Mouse (Mus musculus): Measurements from ENCODE around the gene Uqcr11. TPM values are rescaled to one million over a fixed set of nuclear protein-coding genes. Genes with fewer than 3 reads are reported as not detected.

Uqcr11 gene
- polyA plus RNA-seq, 1 experiment from 2014 or later, result 899 TPM

- 77% methylated on average over 7 of the region's 7 CpGs for whole genome bisulfite sequencing
- Histone ChIP-seq H3K4me2 (replicated peaks; ENCODE audit: low read depth) (no peak overlapping the region), H3K36me3 (ENCODE audit: control insufficient read depth, insufficient read depth, low read length) (peaks cover 16% of the 10 kb centered on the region), H3K27me3 (ENCODE audit: control insufficient read depth, insufficient read depth, low read length) (no peaks in the 10 kb centered on the region), H3K4me1 (replicated peaks; ENCODE audit: control insufficient read depth, insufficient read depth) (peaks cover 12% of the 10 kb centered on the region; the same call in 1 of the 2 replicates), H3K9ac (ENCODE audit: low read length) (no peak overlapping the region), H3K4me3 (ENCODE audit: low read depth, low read length) (no peak overlapping the region), H3K9me3 (ENCODE audit: control insufficient read depth, low read length) (no peaks in the 10 kb centered on the region), H3K27ac (replicated peaks) (no peak overlapping the region)
- DNase-seq (ENCODE audit: low spot score) (no peak), ATAC-seq (ENCODE audit: low FRiP score, low TSS enrichment) (no peak)
- TF ChIP-seq CTCF (IDR thresholded peaks at IDR 0.05; ENCODE audit: low read depth) (no peak), EP300 (optimal IDR thresholded peaks at IDR 0.05) (no peak)
Observed at GRCm38 (mm10) chr10:80382641-80383365, 23.8 kb downstream of the Uqcr11 start.

GRCm38 (mm10) chr10:80377716-80378115 lies 28.9 kb downstream of the Uqcr11 start:
- TF ChIP-seq CTCF (IDR thresholded peaks at IDR 0.05; ENCODE audit: low read depth) (peak; percentile 73), EP300 (optimal IDR thresholded peaks at IDR 0.05) (no peak)
- Histone ChIP-seq H3K9ac (ENCODE audit: low read length) (no peak overlapping the region), H3K36me3 (ENCODE audit: control insufficient read depth, insufficient read depth, low read length) (peaks cover 16% of the 10 kb centered on the region), H3K4me1 (replicated peaks; ENCODE audit: control insufficient read depth, insufficient read depth) (no peaks in the 10 kb centered on the region), H3K4me2 (replicated peaks; ENCODE audit: low read depth) (no peak overlapping the region), H3K27ac (replicated peaks) (no peak overlapping the region), H3K27me3 (ENCODE audit: control insufficient read depth, insufficient read depth, low read length) (no peaks in the 10 kb centered on the region), H3K9me3 (ENCODE audit: control insufficient read depth, low read length) (no peaks in the 10 kb centered on the region), H3K4me3 (ENCODE audit: low read depth, low read length) (no peak overlapping the region)
- WGBS, result 47% methylated on average over 10 of the region's 10 CpGs
- ATAC-seq (ENCODE audit: low FRiP score, low TSS enrichment) (no peak), DNase-seq (ENCODE audit: low spot score) (no peak)

- Histone ChIP-seq H3K9ac (ENCODE audit: low read length) (no peak overlapping the region), H3K4me2 (replicated peaks; ENCODE audit: low read depth) (no peak overlapping the region), H3K9me3 (ENCODE audit: control insufficient read depth, low read length) (no peaks in the 10 kb centered on the region), H3K27me3 (ENCODE audit: control insufficient read depth, insufficient read depth, low read length) (no peaks in the 10 kb centered on the region), H3K36me3 (ENCODE audit: control insufficient read depth, insufficient read depth, low read length) (peaks cover 6% of the 10 kb centered on the region), H3K27ac (replicated peaks) (no peak overlapping the region), H3K4me1 (replicated peaks; ENCODE audit: control insufficient read depth, insufficient read depth) (no peaks in the 10 kb centered on the region), H3K4me3 (ENCODE audit: low read depth, low read length) (no peak overlapping the region)
- TF ChIP-seq EP300 (optimal IDR thresholded peaks at IDR 0.05) (no peak), CTCF (IDR thresholded peaks at IDR 0.05; ENCODE audit: low read depth) (peak; percentile 91)
- ATAC-seq (ENCODE audit: low FRiP score, low TSS enrichment) (peak; percentile 64; the same call in 1 of the 2 replicates), DNase-seq (ENCODE audit: low spot score) (peak; percentile 94)
- WGBS, result 3% methylated on average over 7 of the region's 7 CpGs
Observed at GRCm38 (mm10) chr10:80376160-80376559, 30.5 kb downstream of the Uqcr11 start.

- Histone ChIP-seq H3K36me3 (ENCODE audit: control insufficient read depth, insufficient read depth, low read length) (no peaks in the 10 kb centered on the region), H3K27me3 (ENCODE audit: control insufficient read depth, insufficient read depth, low read length) (no peaks in the 10 kb centered on the region), H3K27ac (replicated peaks) (no peak overlapping the region), H3K9me3 (ENCODE audit: control insufficient read depth, low read length) (no peaks in the 10 kb centered on the region), H3K4me1 (replicated peaks; ENCODE audit: control insufficient read depth, insufficient read depth) (no peaks in the 10 kb centered on the region), H3K4me2 (replicated peaks; ENCODE audit: low read depth) (no peak overlapping the region), H3K4me3 (ENCODE audit: low read depth, low read length) (no peak overlapping the region), H3K9ac (ENCODE audit: low read length) (no peak overlapping the region)
- DNase-seq (ENCODE audit: low spot score), result peak; percentile 81
- WGBS, result 26% methylated on average over 6 of the region's 6 CpGs
- no peak for TF ChIP-seq EP300 (optimal IDR thresholded peaks at IDR 0.05)
- TF ChIP-seq CTCF (IDR thresholded peaks at IDR 0.05; ENCODE audit: low read depth), result peak; percentile 83
- ATAC-seq (ENCODE audit: low FRiP score, low TSS enrichment), result peak; percentile 69
Observed at GRCm38 (mm10) chr10:80374063-80374462, 32.6 kb downstream of the Uqcr11 start.

GRCm38 (mm10) chr10:80372706-80373105 lies 33.9 kb downstream of the Uqcr11 start:
- ATAC-seq (ENCODE audit: low FRiP score, low TSS enrichment) (no peak), DNase-seq (ENCODE audit: low spot score) (no peak)
- TF ChIP-seq CTCF (IDR thresholded peaks at IDR 0.05; ENCODE audit: low read depth), result no peak
- TF ChIP-seq EP300 (optimal IDR thresholded peaks at IDR 0.05), result no peak
- Histone ChIP-seq H3K4me1 (replicated peaks; ENCODE audit: control insufficient read depth, insufficient read depth) (no peaks in the 10 kb centered on the region), H3K4me3 (ENCODE audit: low read depth, low read length) (no peak overlapping the region), H3K27me3 (ENCODE audit: control insufficient read depth, insufficient read depth, low read length) (no peaks in the 10 kb centered on the region), H3K4me2 (replicated peaks; ENCODE audit: low read depth) (no peak overlapping the region), H3K27ac (replicated peaks) (no peak overlapping the region), H3K9ac (ENCODE audit: low read length) (no peak overlapping the region), H3K9me3 (ENCODE audit: control insufficient read depth, low read length) (no peaks in the 10 kb centered on the region), H3K36me3 (ENCODE audit: control insufficient read depth, insufficient read depth, low read length) (no peaks in the 10 kb centered on the region)
- 81% methylated on average over 6 of the region's 6 CpGs for WGBS

GRCm38 (mm10) chr10:80371983-80372382 lies 34.6 kb downstream of the Uqcr11 start:
- Histone ChIP-seq H3K9ac (ENCODE audit: low read length) (no peak overlapping the region), H3K4me3 (ENCODE audit: low read depth, low read length) (no peak overlapping the region), H3K4me1 (replicated peaks; ENCODE audit: control insufficient read depth, insufficient read depth) (no peaks in the 10 kb centered on the region), H3K9me3 (ENCODE audit: control insufficient read depth, low read length) (no peaks in the 10 kb centered on the region), H3K4me2 (replicated peaks; ENCODE audit: low read depth) (peak overlapping the region; percentile 0; the same call in 1 of the 2 replicates), H3K36me3 (ENCODE audit: control insufficient read depth, insufficient read depth, low read length) (no peaks in the 10 kb centered on the region), H3K27me3 (ENCODE audit: control insufficient read depth, insufficient read depth, low read length) (no peaks in the 10 kb centered on the region), H3K27ac (replicated peaks) (no peak overlapping the region)
- DNase-seq (ENCODE audit: low spot score) (no peak), ATAC-seq (ENCODE audit: low FRiP score, low TSS enrichment) (no peak)
- 48% methylated on average over 9 of the region's 9 CpGs for WGBS
- no peak for TF ChIP-seq EP300 (optimal IDR thresholded peaks at IDR 0.05)
- no peak for TF ChIP-seq CTCF (IDR thresholded peaks at IDR 0.05; ENCODE audit: low read depth)
